Mouse (Mus musculus) heart, embryonic 11.5 days (tissue): ENCODE results near the gene Ehmt2. TPM values are rescaled to one million over a fixed set of nuclear protein-coding genes. Genes with fewer than 3 reads are reported as not detected.
"Not testable (repeated sequence)": the region's sequence is repeated elsewhere in the genome, so short reads cannot be mapped to it uniquely, and the experiment has no call there.

Experiments used
- ATAC-seq: fragments of 200-750 bp; cut with Nextera tagmentation; replicated peaks from 2 replicates; pipeline ENCODE4 v1.8.0; 2017; ENCODE audit warnings: moderate library complexity; ENCODE audit not compliant: insufficient number of reproducible peaks, low FRiP score, low TSS enrichment
- H3K27ac ChIP-seq: fragments of 300-500 bp; sonication (generic); 2 replicates; pipeline ENCODE4 v1.5.1; 2014; ENCODE audit warnings: mild to moderate bottlenecking, low read depth, low read length
- H3K27me3 ChIP-seq: fragments of 300-500 bp; sonication (generic); 2 replicates; pipeline ENCODE4 v1.6.1; 2014; ENCODE audit warnings: mild to moderate bottlenecking, low read length, mixed read lengths; ENCODE audit not compliant: control insufficient read depth, insufficient read depth
- H3K36me3 ChIP-seq: fragments of 300-500 bp; sonication (generic); 2 replicates; pipeline ENCODE4 v1.6.1; 2014; ENCODE audit warnings: mild to moderate bottlenecking, low read length, moderate library complexity, mixed read lengths; ENCODE audit not compliant: control insufficient read depth, insufficient read depth
- H3K4me1 ChIP-seq: fragments of 300-500 bp; sonication (generic); 2 replicates; pipeline ENCODE4 v1.6.1; 2014; ENCODE audit warnings: low read length; ENCODE audit not compliant: control insufficient read depth, insufficient read depth
- H3K4me2 ChIP-seq: fragments of 300-500 bp; sonication (generic); 2 replicates; pipeline ENCODE4 v1.6.1; 2014; ENCODE audit warnings: mild to moderate bottlenecking, moderate library complexity
- H3K4me3 ChIP-seq: fragments of 300-500 bp; sonication (generic); 2 replicates; pipeline ENCODE4 v1.5.1; 2014; ENCODE audit warnings: low read depth, low read length
- H3K9ac ChIP-seq: fragments of 300-500 bp; sonication (generic); 2 replicates; pipeline ENCODE4 v1.6.1; 2014; ENCODE audit warnings: mild to moderate bottlenecking, low read depth, low read length, moderate library complexity
- H3K9me3 ChIP-seq: fragments of 300-500 bp; sonication (generic); replicated peaks from 2 replicates; pipeline ENCODE4 v1.6.1; 2016; ENCODE audit warnings: low read length; ENCODE audit not compliant: control insufficient read depth
- WGBS: fragments of 180-500 bp; shearing (Covaris S2); extraction: QIAGEN DNeasy Blood & Tissue Kit; methylation state at CpG from one replicate; pipeline ENCODE4 v1.1.7; 2014; ENCODE audit not compliant: insufficient replicate concordance; 5-methylcytosine and 5-hydroxymethylcytosine counted together
- polyA plus RNA-seq: library from polyadenylated mRNA; unstranded; fragments of >200 nt; fragmentation: Nextera tagmentation; extraction: Ambion mirVana; gene quantifications from 2 replicates; pipeline ENCODE4 v1.2.1, GENCODE M21; 2014

Gene Ehmt2
- polyA plus RNA-seq, 1 experiment from 2014 or later, result 42.3 TPM

DNA sequence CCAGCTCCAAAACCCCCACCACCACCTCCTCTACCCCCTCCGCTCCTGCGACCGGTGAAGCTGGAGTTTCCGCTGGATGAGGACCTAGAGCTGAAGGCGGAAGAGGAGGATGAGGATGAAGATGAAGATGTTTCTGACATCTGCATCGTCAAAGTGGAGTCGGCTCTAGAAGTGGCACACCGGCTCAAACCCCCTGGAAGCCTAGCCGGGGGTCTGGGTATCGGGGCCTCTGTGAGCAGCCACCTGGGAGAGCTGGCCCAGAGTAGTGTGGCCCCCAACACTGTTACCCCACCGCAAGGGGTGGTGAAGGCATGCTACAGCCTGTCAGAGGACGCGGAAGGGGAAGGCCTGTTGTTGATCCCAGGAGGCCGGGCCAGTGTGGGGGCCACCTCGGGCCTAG, 2.5 kb upstream of the Ehmt2 start:
- ATAC-seq, result no peak
- peak overlapping the region; percentile 92 for H3K4me2 ChIP-seq
- H3K36me3 ChIP-seq, result peaks cover 9% of the 10 kb centered on the region
- H3K9ac ChIP-seq, result no peak overlapping the region
- no peaks in the 10 kb centered on the region for H3K9me3 ChIP-seq
- H3K27me3 ChIP-seq, result no peaks in the 10 kb centered on the region
- H3K4me3 ChIP-seq, result peak overlapping the region; percentile 95; the same call in 1 of the 2 replicates
- H3K4me1 ChIP-seq, result peaks cover 29% of the 10 kb centered on the region
- 93% methylated on average over 15 of the region's 15 CpGs for WGBS
- H3K27ac ChIP-seq, result no peak overlapping the region

DNA sequence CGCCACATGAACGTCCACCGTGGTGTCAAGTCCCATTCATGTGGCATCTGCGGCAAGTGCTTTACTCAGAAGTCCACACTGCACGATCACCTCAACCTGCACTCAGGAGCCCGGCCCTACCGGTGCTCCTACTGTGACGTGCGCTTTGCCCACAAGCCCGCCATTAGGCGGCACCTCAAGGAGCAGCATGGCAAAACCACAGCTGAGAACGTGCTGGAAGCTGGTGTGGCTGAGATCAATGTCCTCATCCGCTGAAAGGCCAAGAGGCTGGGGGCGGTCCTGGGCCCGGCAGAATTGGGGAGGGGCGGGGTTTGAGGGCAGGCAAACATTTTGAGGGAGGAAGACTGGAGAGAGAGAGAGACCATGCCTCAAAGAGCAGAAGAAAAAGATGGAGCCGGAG, 1.9 kb upstream of the Ehmt2 start:
- Histone ChIP-seq H3K4me3 (no peak overlapping the region), H3K9ac (no peak overlapping the region), H3K27me3 (no peaks in the 10 kb centered on the region), H3K27ac (no peak overlapping the region), H3K9me3 (no peaks in the 10 kb centered on the region), H3K4me2 (no peak overlapping the region), H3K4me1 (peaks cover 29% of the 10 kb centered on the region), H3K36me3 (peaks cover 9% of the 10 kb centered on the region)
- 84% methylated on average over 17 of the region's 17 CpGs for WGBS
- no peak for ATAC-seq

- Histone ChIP-seq H3K27ac (peak overlapping the region; percentile 90), H3K4me3 (peak overlapping the region; percentile 78), H3K36me3 (peaks cover 11% of the 10 kb centered on the region), H3K9me3 (no peaks in the 10 kb centered on the region), H3K27me3 (no peaks in the 10 kb centered on the region), H3K9ac (peak overlapping the region; percentile 98), H3K4me2 (peak overlapping the region; percentile 93), H3K4me1 (peaks cover 29% of the 10 kb centered on the region)
- no peak for ATAC-seq
- WGBS, result 10% methylated on average over 10 of the region's 10 CpGs
Observed at GRCm38 (mm10) chr17:34897373-34898159, 703 bp upstream of the Ehmt2 start.

GRCm38 (mm10) chr17:34898706-34899052, 410 bp downstream of the Ehmt2 start:
- under 1% methylated on average over 16 of the region's 47 CpGs for WGBS

DNA sequence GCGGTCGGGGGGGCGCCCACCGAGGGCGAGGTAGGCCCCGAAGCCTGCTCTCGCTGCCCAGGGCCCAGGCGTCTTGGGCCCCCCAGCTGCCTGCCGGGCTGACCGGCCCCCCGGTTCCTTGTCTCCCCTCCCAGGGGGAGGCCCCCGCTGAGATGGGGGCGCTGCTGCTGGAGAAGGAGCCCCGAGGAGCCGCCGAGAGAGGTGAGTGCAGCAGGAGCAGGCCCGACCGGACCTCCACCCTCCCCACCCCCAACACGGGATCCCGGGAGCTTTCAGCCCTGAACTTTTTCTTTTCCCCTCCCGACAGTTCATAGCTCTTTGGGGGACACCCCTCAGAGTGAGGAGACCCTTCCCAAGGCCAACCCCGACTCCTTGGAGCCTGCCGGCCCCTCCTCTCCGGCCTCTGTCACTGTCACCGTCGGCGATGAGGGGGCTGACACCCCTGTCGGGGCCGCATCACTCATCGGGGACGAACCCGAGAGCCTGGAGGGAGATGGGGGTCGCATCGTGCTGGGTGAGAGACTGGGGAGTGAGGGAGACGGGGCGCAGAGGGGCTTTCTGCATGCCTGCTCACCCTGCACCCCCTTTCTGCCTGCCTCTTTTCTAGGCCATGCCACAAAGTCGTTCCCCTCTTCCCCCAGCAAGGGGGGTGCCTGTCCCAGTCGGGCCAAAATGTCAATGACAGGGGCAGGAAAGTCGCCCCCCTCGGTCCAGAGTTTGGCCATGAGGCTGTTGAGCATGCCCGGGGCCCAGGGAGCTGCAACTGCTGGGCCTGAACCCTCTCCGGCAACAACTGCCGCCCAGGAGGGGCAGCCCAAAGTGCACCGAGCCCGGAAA, 1.0 kb downstream of the Ehmt2 start:
- no peak for ATAC-seq
- H3K4me3 ChIP-seq, result peak overlapping the region; percentile 78

More at GRCm38 (mm10) chr17:34898706-34899052, 410 bp downstream of the Ehmt2 start:
- peak overlapping the region; percentile 98 for H3K9ac ChIP-seq
- H3K36me3 ChIP-seq, result peaks cover 15% of the 10 kb centered on the region
- H3K4me3 ChIP-seq, result peak overlapping the region; percentile 78
- H3K4me1 ChIP-seq, result peaks cover 26% of the 10 kb centered on the region
- no peak for ATAC-seq
- H3K9me3 ChIP-seq, result no peaks in the 10 kb centered on the region
- H3K4me2 ChIP-seq, result peak overlapping the region; percentile 93
- H3K27ac ChIP-seq, result peak overlapping the region; percentile 90
- H3K27me3 ChIP-seq, result no peaks in the 10 kb centered on the region

GRCm38 (mm10) chr17:34899890-34900243, 1.6 kb downstream of the Ehmt2 start:
- 5% methylated on average over 5 of the region's 5 CpGs for WGBS
- Histone ChIP-seq H3K36me3 (peaks cover 15% of the 10 kb centered on the region), H3K4me3 (peak overlapping the region; percentile 78), H3K4me1 (peaks cover 23% of the 10 kb centered on the region; the same call in 1 of the 2 replicates), H3K9ac (peak overlapping the region; percentile 98), H3K27me3 (no peaks in the 10 kb centered on the region), H3K27ac (peak overlapping the region; percentile 90), H3K9me3 (no peaks in the 10 kb centered on the region), H3K4me2 (peak overlapping the region; percentile 93)
- no peak for ATAC-seq

More for the DNA sequence above, 1.0 kb downstream of the Ehmt2 start:
- peak overlapping the region; percentile 90 for H3K27ac ChIP-seq
- peaks cover 15% of the 10 kb centered on the region for H3K36me3 ChIP-seq
- peaks cover 24% of the 10 kb centered on the region; the same call in 1 of the 2 replicates for H3K4me1 ChIP-seq
- H3K27me3 ChIP-seq, result no peaks in the 10 kb centered on the region
- H3K4me2 ChIP-seq, result peak overlapping the region; percentile 93
- WGBS, result under 1% methylated on average over 39 of the region's 45 CpGs
- no peaks in the 10 kb centered on the region for H3K9me3 ChIP-seq
- peak overlapping the region; percentile 98 for H3K9ac ChIP-seq

- not testable (repeated sequence) for H3K27me3 ChIP-seq, H3K4me2 ChIP-seq
- H3K36me3 ChIP-seq, result peaks cover 19% of the 10 kb centered on the region
Observed at GRCm38 (mm10) chr17:34900826-34901225, 2.6 kb downstream of the Ehmt2 start.

DNA sequence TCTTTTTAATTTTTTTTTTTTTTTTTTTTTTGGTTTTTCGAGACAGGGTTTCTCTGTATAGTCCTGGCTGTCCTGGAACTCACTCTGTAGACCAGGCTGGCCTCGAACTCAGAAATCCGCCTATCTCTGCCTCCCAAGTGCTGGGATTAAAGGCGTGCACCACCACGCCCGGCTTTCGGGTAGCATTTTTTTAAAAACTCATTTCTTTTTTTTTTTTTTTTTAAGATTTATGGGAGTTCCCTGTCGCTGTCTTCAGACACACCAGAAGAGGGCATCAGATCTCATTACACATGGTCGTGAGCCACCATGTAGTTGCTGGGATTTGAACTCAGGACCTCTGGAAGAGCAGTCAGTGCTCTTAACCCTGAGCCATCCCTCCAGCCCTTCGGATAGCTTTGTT, 3.7 kb downstream of the Ehmt2 start:
- not testable (repeated sequence) for H3K9ac ChIP-seq, H3K9me3 ChIP-seq, H3K4me2 ChIP-seq, H3K27me3 ChIP-seq, ATAC-seq, H3K4me3 ChIP-seq, H3K27ac ChIP-seq, H3K4me1 ChIP-seq
- WGBS, result 90% methylated on average over 8 of the region's 10 CpGs
- H3K36me3 ChIP-seq, result peaks cover 24% of the 10 kb centered on the region

More at GRCm38 (mm10) chr17:34900826-34901225, 2.6 kb downstream of the Ehmt2 start:
- not testable (repeated sequence) for ATAC-seq, H3K4me3 ChIP-seq, H3K9me3 ChIP-seq, H3K27ac ChIP-seq, H3K9ac ChIP-seq
- H3K4me1 ChIP-seq, result peaks cover 15% of the 10 kb centered on the region; the same call in 1 of the 2 replicates
